Comparison of ENCODE assay signal across 27 mouse cellular contexts in genomic region chrX:8248542-8249120, GRCm38 (mm10). TPM values are rescaled to one million over a fixed set of nuclear protein-coding genes. Genes with fewer than 3 reads are reported as not detected.
"Had no signal": no experiment of that assay in that cellular context is flagged by ENCODE, and none has a peak within 500 bp of the region (broad histone marks: within the 10 kb centered on the region; RNA-seq: fewer than 3 reads in every experiment).

No protein-coding gene starts in this region.

- H3K27me3 ChIP-seq: heart, embryonic 13.5 days; heart, embryonic 15.5 days; hindbrain, embryonic 12.5 days; intestine, embryonic 15.5 days; limb, embryonic 12.5 days had no signal

- H3K4me3 ChIP-seq: gastrocnemius, adult 2 months; heart, adult 2 months; heart, embryonic 13.5 days; heart, embryonic 15.5 days; hindbrain, embryonic 10.5 days; hindbrain, embryonic 12.5 days; intestine, embryonic 15.5 days; layer of hippocampus, adult 2 months; left cerebral cortex, adult 2 months; limb, embryonic 10.5 days; limb, embryonic 12.5 days had no signal

- H3K4me2 ChIP-seq: heart, embryonic 11.5 days; heart, embryonic 13.5 days; heart, embryonic 15.5 days; hindbrain, embryonic 12.5 days; hindbrain, embryonic 14.5 days; intestine, embryonic 15.5 days; limb, embryonic 12.5 days had no signal

- H3K9ac ChIP-seq: heart, embryonic 13.5 days; heart, embryonic 15.5 days; hindbrain, embryonic 12.5 days; hindbrain, embryonic 14.5 days; intestine, embryonic 15.5 days; limb, embryonic 12.5 days had no signal

- H3K36me3 ChIP-seq: heart, embryonic 15.5 days; hindbrain, embryonic 12.5 days; intestine, embryonic 15.5 days had no signal

- ATAC-seq: forebrain, embryonic 16.5 days; hindbrain, embryonic 16.5 days; inflammation-experienced regulatory T-cells, adult 6 months; intestine, embryonic 15.5 days; intestine, postnatal 0 days had no signal

- H3K4me1 ChIP-seq: intestine, embryonic 15.5 days; limb, embryonic 10.5 days; limb, embryonic 12.5 days had no signal

- H3K27ac ChIP-seq: gastrocnemius, adult 2 months; heart, adult 2 months; heart, embryonic 13.5 days; heart, embryonic 15.5 days; hindbrain, embryonic 10.5 days; hindbrain, embryonic 12.5 days; hindbrain, embryonic 14.5 days; intestine, embryonic 15.5 days; layer of hippocampus, adult 2 months; left cerebral cortex, adult 2 months; limb, embryonic 10.5 days; limb, embryonic 12.5 days had no signal

- DNase-seq: gastrocnemius, adult 2 months; gastrocnemius, postnatal 10 days; gastrocnemius, postnatal 25 days; heart, adult 2 months; heart, postnatal 14 days; heart, postnatal 36 days; kidney, adult 18-20 months; kidney, adult 8-10 months; kidney, postnatal 10 days; kidney, postnatal 25 days; kidney, postnatal 4 days had no signal

- H3K9me3 ChIP-seq: heart, embryonic 13.5 days; heart, embryonic 15.5 days; hindbrain, embryonic 12.5 days; intestine, embryonic 15.5 days; limb, embryonic 10.5 days; limb, embryonic 12.5 days had no signal

RNA-seq across cellular contexts. Expression of gene Slc38a5, which starts 22.3 kb away (rescaled TPM):
- total RNA-seq: gastrocnemius, adult 2 months; gastrocnemius, postnatal 25 days had no signal
- polyA plus RNA-seq: inflammation-experienced regulatory T-cells, adult 6 months had no signal

RNA-seq across cellular contexts. Expression of gene Porcn, which starts 42.3 kb away (rescaled TPM):
- total RNA-seq: granulocyte monocyte progenitor cell, adult 5-6 weeks had no signal
